Mouse (Mus musculus): ENCODE data around the gene Cnpy3.

DNA sequence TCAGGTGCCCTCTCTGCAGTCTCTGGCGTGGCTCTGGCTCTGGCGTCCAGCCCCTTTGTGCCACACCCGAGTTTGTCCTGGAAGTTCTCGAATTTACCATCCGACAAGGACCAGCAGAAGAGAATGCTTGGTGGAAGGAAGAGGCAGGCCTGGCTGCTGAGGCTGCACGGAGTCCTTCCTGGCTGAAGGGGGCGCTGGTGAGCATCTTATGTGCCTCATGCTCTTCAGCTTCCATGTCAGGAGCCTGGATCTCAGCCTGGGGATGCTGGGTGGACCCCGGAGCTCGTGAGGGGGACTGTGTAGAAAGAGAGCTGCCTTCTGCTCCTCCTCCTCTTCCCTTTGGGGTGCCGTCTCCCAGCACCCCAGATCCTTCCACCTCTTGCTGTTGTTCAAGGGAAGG lies 15.9 kb downstream of the Cnpy3 start:
- peak; percentile 78 for TF ChIP-seq CTCF (IDR thresholded peaks at IDR 0.05; ENCODE audit: borderline replicate concordance, control insufficient read depth, extremely low read depth, insufficient read depth, low read length, poor library complexity)
- no peak for TF ChIP-seq POLR2A (IDR thresholded peaks at IDR 0.05; ENCODE audit: control insufficient read depth, extremely low read depth, insufficient read depth, low read length, poor library complexity)

Measured in thymus, adult 2 months (tissue).